ENCODE assay signal across 1 mouse cellular context in genomic region chr11:51265326-51265725, GRCm38 (mm10).
TF ChIP-seq lines count a peak whose summit lies in the region.

No protein-coding gene starts in this region.

TF ChIP-seq in CH12.LX, 34 proteins besides CTCF, POLR2A, EP300 and RAD21 (continued from another document):
- TF ChIP-seq MXI1 (IDR thresholded peaks at IDR 0.05; ENCODE audit: low read depth, low read length) (peak; percentile 50; the same call in 1 of the 2 replicates), MEF2A (IDR thresholded peaks at IDR 0.05; ENCODE audit: borderline replicate concordance, low read depth, low read length) (no peak), USF2 (conservative IDR thresholded peaks at IDR 0.05; ENCODE audit: low read depth, low read length) (no peak), IRF4 (IDR thresholded peaks at IDR 0.05; ENCODE audit: low read depth, low read length) (no peak; the same call in 1 of the 2 replicates), POLR2AphosphoS2 (IDR thresholded peaks at IDR 0.05; ENCODE audit: low read depth, low read length) (no peak), KAT2A (IDR thresholded peaks at IDR 0.05; ENCODE audit: insufficient replicate concordance, low read length) (no peak), MAX (IDR thresholded peaks at IDR 0.05; ENCODE audit: low read length) (no peak), JUN (IDR thresholded peaks at IDR 0.05; ENCODE audit: insufficient read depth, low read depth, low read length) (no peak), SMC3 (IDR thresholded peaks at IDR 0.05; ENCODE audit: low read depth, low read length) (peak; percentile 60)
